26 mouse cellular contexts compared by ENCODE assay signal in genomic region chr5:74445861-74446260, GRCm38 (mm10).
DNase-seq lines count a peak whose midpoint lies in the region; ATAC-seq and TF ChIP-seq lines count a peak whose summit lies in the region.
"Had no signal": no experiment of that assay in that cellular context is flagged by ENCODE, and none has a peak within 500 bp of the region (broad histone marks: within the 10 kb centered on the region; RNA-seq: fewer than 3 reads in every experiment).

No protein-coding gene starts in this region.

- H3K4me2 ChIP-seq in embryonic facial prominence, embryonic 11.5 days (ENCODE audit: low read depth, low read length): no peak overlapping the region
- H3K4me2 ChIP-seq in heart, embryonic 16.5 days (ENCODE audit: low read depth, low read length): no peak overlapping the region
- H3K4me2 ChIP-seq in lung, embryonic 14.5 days: no peak overlapping the region
- H3K4me2 ChIP-seq in embryonic facial prominence, embryonic 14.5 days (ENCODE audit: low read depth, low read length): no peak overlapping the region
- H3K4me2 ChIP-seq in liver, postnatal 0 days (ENCODE audit: low read depth, low read length): no peak overlapping the region
- H3K4me2 ChIP-seq: embryonic facial prominence, embryonic 15.5 days; hindbrain, embryonic 14.5 days; intestine, embryonic 15.5 days had no signal

- no peak overlapping the region for H3K9ac ChIP-seq in embryonic facial prominence, embryonic 11.5 days (replicated peaks; ENCODE audit: low read length)
- H3K9ac ChIP-seq in heart, embryonic 16.5 days (ENCODE audit: low read length): no peak overlapping the region
- no peak overlapping the region for H3K9ac ChIP-seq in lung, embryonic 14.5 days
- H3K9ac ChIP-seq in embryonic facial prominence, embryonic 14.5 days (ENCODE audit: low read depth, low read length): no peak overlapping the region
- H3K9ac ChIP-seq in liver, postnatal 0 days (replicated peaks): no peak overlapping the region
- H3K9ac ChIP-seq: embryonic facial prominence, embryonic 15.5 days; hindbrain, embryonic 14.5 days; intestine, embryonic 15.5 days had no signal

- WGBS in embryonic facial prominence, embryonic 11.5 days: 57% methylated on average over 3 of the region's 3 CpGs
- WGBS in embryonic facial prominence, embryonic 10.5 days: 63% methylated on average over 3 of the region's 3 CpGs
- WGBS in heart, embryonic 16.5 days: 51% methylated on average over 3 of the region's 3 CpGs
- WGBS in lung, embryonic 14.5 days: 36% methylated on average over 3 of the region's 3 CpGs
- 71% methylated on average over 3 of the region's 3 CpGs for WGBS in lung, adult 2 months
- WGBS in embryonic facial prominence, embryonic 14.5 days: 48% methylated on average over 3 of the region's 3 CpGs
- WGBS in liver, postnatal 0 days (ENCODE audit: insufficient replicate concordance): 79% methylated on average over 3 of the region's 3 CpGs

- no peaks in the 10 kb centered on the region; the same call in 1 of the 2 replicates for H3K4me1 ChIP-seq in embryonic facial prominence, embryonic 11.5 days (ENCODE audit: control insufficient read depth, insufficient read depth, low read length)
- peaks cover 34% of the 10 kb centered on the region for H3K4me1 ChIP-seq in embryonic facial prominence, embryonic 10.5 days
- no peaks in the 10 kb centered on the region for H3K4me1 ChIP-seq in heart, embryonic 16.5 days (ENCODE audit: control insufficient read depth, insufficient read depth, low read length)
- peaks cover 3% of the 10 kb centered on the region; the same call in 1 of the 2 replicates for H3K4me1 ChIP-seq in lung, embryonic 14.5 days (ENCODE audit: insufficient read depth)
- no peaks in the 10 kb centered on the region for H3K4me1 ChIP-seq in lung, adult 2 months (ENCODE audit: control insufficient read depth, insufficient read depth, low read length)
- H3K4me1 ChIP-seq in embryonic facial prominence, embryonic 14.5 days (ENCODE audit: control insufficient read depth, insufficient read depth, low read length): peaks cover 12% of the 10 kb centered on the region
- H3K4me1 ChIP-seq in liver, postnatal 0 days (ENCODE audit: insufficient read depth): no peaks in the 10 kb centered on the region
- H3K4me1 ChIP-seq: intestine, embryonic 15.5 days had no signal

- DNase-seq in embryonic facial prominence, embryonic 11.5 days (ENCODE audit: low spot score): peak; percentile 47
- no peak for DNase-seq in embryonic facial prominence, embryonic 10.5 days (ENCODE audit: low spot score)
- DNase-seq in heart, adult 8-10 months (ENCODE audit: low spot score): no peak
- peak; percentile 24 for DNase-seq in lung, embryonic 14.5 days
- DNase-seq in lung, adult 2 months: no peak
- peak; percentile 23 for DNase-seq in embryonic facial prominence, embryonic 14.5 days (ENCODE audit: low spot score)
- no peak for DNase-seq in liver, postnatal 0 days
- DNase-seq: adrenal gland, postnatal 14 days; B cell, adult 2 months; cerebellum, adult 11-12 months; cerebellum, adult 9-10 months; cerebellum, postnatal 25 days; gastrocnemius, adult 2 months; gastrocnemius, postnatal 25 days had no signal

- no peak overlapping the region for H3K27ac ChIP-seq in embryonic facial prominence, embryonic 11.5 days (replicated peaks; ENCODE audit: low read depth, low read length)
- H3K27ac ChIP-seq in embryonic facial prominence, embryonic 10.5 days (replicated peaks): no peak overlapping the region
- no peak overlapping the region for H3K27ac ChIP-seq in heart, embryonic 16.5 days (ENCODE audit: low read length)
- H3K27ac ChIP-seq in lung, embryonic 14.5 days (ENCODE audit: low read depth): no peak overlapping the region
- no peak overlapping the region for H3K27ac ChIP-seq in embryonic facial prominence, embryonic 14.5 days (replicated peaks; ENCODE audit: low read depth, low read length)
- no peak overlapping the region for H3K27ac ChIP-seq in liver, postnatal 0 days (ENCODE audit: low read depth)
- H3K27ac ChIP-seq: embryonic facial prominence, embryonic 15.5 days; forebrain, embryonic 10.5 days; gastrocnemius, adult 2 months; hindbrain, embryonic 10.5 days; hindbrain, embryonic 14.5 days; intestine, embryonic 15.5 days had no signal

- no peaks in the 10 kb centered on the region for H3K27me3 ChIP-seq in embryonic facial prominence, embryonic 11.5 days (ENCODE audit: control insufficient read depth, insufficient read depth, low read length)
- H3K27me3 ChIP-seq in embryonic facial prominence, embryonic 10.5 days (replicated peaks; ENCODE audit: low read depth, poor library complexity, severe bottlenecking): no peaks in the 10 kb centered on the region
- H3K27me3 ChIP-seq in heart, embryonic 16.5 days (ENCODE audit: control insufficient read depth, insufficient read depth, low read length): no peaks in the 10 kb centered on the region
- no peaks in the 10 kb centered on the region for H3K27me3 ChIP-seq in lung, embryonic 14.5 days (ENCODE audit: insufficient read depth, low read length)
- H3K27me3 ChIP-seq in embryonic facial prominence, embryonic 14.5 days (replicated peaks; ENCODE audit: control insufficient read depth, insufficient read depth, low read length): no peaks in the 10 kb centered on the region
- H3K27me3 ChIP-seq in liver, postnatal 0 days (ENCODE audit: insufficient read depth, low read length): no peaks in the 10 kb centered on the region
- H3K27me3 ChIP-seq: embryonic facial prominence, embryonic 15.5 days; intestine, embryonic 15.5 days; Patski had no signal

- no peaks in the 10 kb centered on the region for H3K9me3 ChIP-seq in embryonic facial prominence, embryonic 11.5 days (replicated peaks; ENCODE audit: control insufficient read depth, low read length)
- no peaks in the 10 kb centered on the region for H3K9me3 ChIP-seq in embryonic facial prominence, embryonic 10.5 days
- H3K9me3 ChIP-seq in heart, embryonic 16.5 days (replicated peaks; ENCODE audit: control insufficient read depth, low read length): no peaks in the 10 kb centered on the region
- no peaks in the 10 kb centered on the region for H3K9me3 ChIP-seq in lung, embryonic 14.5 days (ENCODE audit: low read depth, low read length)
- H3K9me3 ChIP-seq in embryonic facial prominence, embryonic 14.5 days (ENCODE audit: control insufficient read depth, low read length): no peaks in the 10 kb centered on the region
- H3K9me3 ChIP-seq in liver, postnatal 0 days (ENCODE audit: low read length): no peaks in the 10 kb centered on the region
- H3K9me3 ChIP-seq: embryonic facial prominence, embryonic 15.5 days; forebrain, embryonic 10.5 days; G1E; hindbrain, embryonic 10.5 days; intestine, embryonic 15.5 days had no signal

- no peak for TF ChIP-seq POLR2A in lung, adult 2 months (IDR thresholded peaks at IDR 0.05; ENCODE audit: borderline replicate concordance, extremely low read depth, low read depth, low read length)

- no peak for ATAC-seq in embryonic facial prominence, embryonic 11.5 days (replicated peaks; ENCODE audit: insufficient number of reproducible peaks, low FRiP score, low TSS enrichment, low read depth)
- 0 out of 2 replicates have a peak, but pooled peaks have one; percentile 32 for ATAC-seq in heart, embryonic 16.5 days (replicated peaks; ENCODE audit: extremely low read depth, insufficient read depth, low FRiP score)
- ATAC-seq in lung, embryonic 14.5 days (ENCODE audit: insufficient read depth): no peak
- ATAC-seq in embryonic facial prominence, embryonic 14.5 days (ENCODE audit: low read depth): no peak
- ATAC-seq in liver, postnatal 0 days: no peak
- ATAC-seq: activated CD4-positive, CD25-positive, alpha-beta regulatory T cell, adult 4 months; CD4-positive, CD25-positive, alpha-beta regulatory T cell, adult 4 months; forebrain, embryonic 14.5 days; intestine, embryonic 15.5 days; Patski had no signal

- TF ChIP-seq CTCF in lung, embryonic 14.5 days (IDR thresholded peaks at IDR 0.05; ENCODE audit: low read depth): no peak
- TF ChIP-seq CTCF in lung, adult 2 months (IDR thresholded peaks at IDR 0.05; ENCODE audit: insufficient read depth, low read length): no peak
- TF ChIP-seq CTCF in liver, postnatal 0 days (IDR thresholded peaks at IDR 0.05; ENCODE audit: low read depth): no peak

- no peaks in the 10 kb centered on the region for H3K36me3 ChIP-seq in embryonic facial prominence, embryonic 11.5 days (replicated peaks; ENCODE audit: control insufficient read depth, insufficient read depth, low read depth, low read length)
- no peaks in the 10 kb centered on the region for H3K36me3 ChIP-seq in embryonic facial prominence, embryonic 10.5 days (replicated peaks)
- H3K36me3 ChIP-seq in heart, embryonic 16.5 days (ENCODE audit: control insufficient read depth, insufficient read depth): no peaks in the 10 kb centered on the region
- no peaks in the 10 kb centered on the region for H3K36me3 ChIP-seq in lung, embryonic 14.5 days (ENCODE audit: insufficient read depth)
- no peaks in the 10 kb centered on the region for H3K36me3 ChIP-seq in embryonic facial prominence, embryonic 14.5 days (ENCODE audit: control insufficient read depth, insufficient read depth, low read length)
- H3K36me3 ChIP-seq in liver, postnatal 0 days (replicated peaks; ENCODE audit: insufficient read depth, low read length): no peaks in the 10 kb centered on the region
- H3K36me3 ChIP-seq: embryonic facial prominence, embryonic 15.5 days; forebrain, embryonic 10.5 days; hindbrain, embryonic 10.5 days; intestine, embryonic 15.5 days had no signal

- no peak for TF ChIP-seq EP300 in liver, postnatal 0 days (IDR thresholded peaks at IDR 0.05; ENCODE audit: low read depth)

- no peak overlapping the region for H3K4me3 ChIP-seq in embryonic facial prominence, embryonic 11.5 days (ENCODE audit: low read depth, low read length)
- no peak overlapping the region for H3K4me3 ChIP-seq in embryonic facial prominence, embryonic 10.5 days
- H3K4me3 ChIP-seq in heart, embryonic 16.5 days (ENCODE audit: low read length): no peak overlapping the region
- H3K4me3 ChIP-seq in lung, embryonic 14.5 days (ENCODE audit: low read depth, low read length): no peak overlapping the region
- no peak overlapping the region for H3K4me3 ChIP-seq in lung, adult 2 months (replicated peaks; ENCODE audit: extremely low read depth, low read depth, low read length)
- H3K4me3 ChIP-seq in embryonic facial prominence, embryonic 14.5 days (ENCODE audit: low read depth, low read length): no peak overlapping the region
- H3K4me3 ChIP-seq in liver, postnatal 0 days (ENCODE audit: low read depth, low read length): no peak overlapping the region
- H3K4me3 ChIP-seq: embryonic facial prominence, embryonic 15.5 days; erythroblast, embryonic 14.5 days; forebrain, embryonic 10.5 days; gastrocnemius, adult 2 months; hindbrain, embryonic 10.5 days; intestine, embryonic 15.5 days had no signal

Comparison
In these comparisons a context has a peak if more than half of its experiments do, and no peak if none do; other contexts are left out.
1. DNase-seq: peak in embryonic facial prominence, embryonic 11.5 days (single experiment), lung, embryonic 14.5 days (single experiment) and embryonic facial prominence, embryonic 14.5 days (single experiment); none in embryonic facial prominence, embryonic 10.5 days (single experiment), heart, adult 8-10 months (single experiment), lung, adult 2 months (single experiment) and liver, postnatal 0 days (single experiment).